Mouse (Mus musculus): ENCODE measurements around the gene Srsf3.

- no peak for TF ChIP-seq GATA1 (IDR thresholded peaks at IDR 0.05; ENCODE audit: borderline replicate concordance, low read length)
- no peak for TF ChIP-seq FLI1 (IDR thresholded peaks at IDR 0.05; ENCODE audit: low read length)
These were observed 6.9 kb downstream of the Srsf3 start for GRCm38 (mm10) chr17:29039351-29039750.

All from megakaryocyte, embryonic 14.5 days (primary cell).